ENCODE assay signal across 16 mouse cellular contexts in genomic region chr2:105336314-105337027, GRCm38 (mm10).
A peak's percentile ranks its signal among the peaks of the same experiment; 100 is the strongest.
DNase-seq lines count a peak whose midpoint lies in the region; ATAC-seq lines count a peak whose summit lies in the region.
"Had no signal": no experiment of that assay in that cellular context is flagged by ENCODE, and none has a peak within 500 bp of the region (broad histone marks: within the 10 kb centered on the region; RNA-seq: fewer than 3 reads in every experiment).

No protein-coding gene starts in this region.

- ATAC-seq in midbrain, embryonic 11.5 days (ENCODE audit: low FRiP score): no peak
- ATAC-seq in midbrain, embryonic 16.5 days: no peak
- ATAC-seq: inflammation-experienced regulatory T-cells, adult 6 months had no signal

- no peak overlapping the region for H3K9ac ChIP-seq in midbrain, embryonic 11.5 days (ENCODE audit: low read length)
- no peak overlapping the region for H3K9ac ChIP-seq in midbrain, embryonic 16.5 days (ENCODE audit: low read depth, low read length)
- H3K9ac ChIP-seq: heart, embryonic 13.5 days had no signal

- H3K36me3 ChIP-seq in midbrain, embryonic 11.5 days (ENCODE audit: control insufficient read depth, insufficient read depth, low read length): no peaks in the 10 kb centered on the region
- no peaks in the 10 kb centered on the region for H3K36me3 ChIP-seq in midbrain, embryonic 16.5 days (ENCODE audit: control insufficient read depth, insufficient read depth, low read length)
- H3K36me3 ChIP-seq: heart, embryonic 13.5 days had no signal

- no peak overlapping the region for H3K4me3 ChIP-seq in midbrain, embryonic 11.5 days (ENCODE audit: low read depth, low read length)
- H3K4me3 ChIP-seq in midbrain, embryonic 16.5 days (ENCODE audit: low read depth, low read length): no peak overlapping the region
- H3K4me3 ChIP-seq: erythroblast, embryonic 14.5 days; heart, embryonic 13.5 days had no signal

- H3K27ac ChIP-seq in midbrain, embryonic 11.5 days (ENCODE audit: low read depth, low read length): no peak overlapping the region
- no peak overlapping the region for H3K27ac ChIP-seq in midbrain, embryonic 16.5 days (ENCODE audit: low read length)
- H3K27ac ChIP-seq: heart, embryonic 13.5 days had no signal

- 22% methylated on average over 12 of the region's 12 CpGs for WGBS in midbrain, embryonic 11.5 days
- 12% methylated on average over 12 of the region's 12 CpGs for WGBS in midbrain, embryonic 16.5 days

- H3K4me1 ChIP-seq in midbrain, embryonic 11.5 days (ENCODE audit: control insufficient read depth, insufficient read depth, low read length): peaks cover 5% of the 10 kb centered on the region
- H3K4me1 ChIP-seq in midbrain, embryonic 16.5 days (ENCODE audit: control insufficient read depth, insufficient read depth, low read length): peaks cover 11% of the 10 kb centered on the region; the same call in 1 of the 2 replicates

- H3K4me2 ChIP-seq in midbrain, embryonic 11.5 days: no peak overlapping the region
- no peak overlapping the region for H3K4me2 ChIP-seq in midbrain, embryonic 16.5 days (ENCODE audit: low read length)
- H3K4me2 ChIP-seq: heart, embryonic 13.5 days; liver, embryonic 11.5 days had no signal

- no peaks in the 10 kb centered on the region for H3K9me3 ChIP-seq in midbrain, embryonic 11.5 days (ENCODE audit: control insufficient read depth, low read length)
- H3K9me3 ChIP-seq in midbrain, embryonic 16.5 days (replicated peaks; ENCODE audit: control insufficient read depth, low read length, poor library complexity, severe bottlenecking): no peaks in the 10 kb centered on the region
- H3K9me3 ChIP-seq: heart, embryonic 13.5 days had no signal

- no peaks in the 10 kb centered on the region; the same call in 1 of the 2 replicates for H3K27me3 ChIP-seq in midbrain, embryonic 11.5 days (ENCODE audit: control insufficient read depth, insufficient read depth, low read length)
- peaks cover 7% of the 10 kb centered on the region for H3K27me3 ChIP-seq in midbrain, embryonic 16.5 days (ENCODE audit: control insufficient read depth, insufficient read depth, low read depth, low read length)

- peak; percentile 40 for DNase-seq in embryo, embryonic 10 days (ENCODE audit: low spot score)
- no peak for DNase-seq in embryo, embryonic 9.5 days (ENCODE audit: extremely low spot score)
- DNase-seq in midbrain, embryonic 11.5 days (ENCODE audit: low spot score, missing footprints): peak; percentile 87
- peak; percentile 45 for DNase-seq in mesoderm, embryonic 11.5 days (ENCODE audit: low read depth, low spot score)
- DNase-seq in gastrocnemius, postnatal 4 days (ENCODE audit: low spot score in 2 of 2): no peak
- DNase-seq in right cerebral cortex, adult 2 months (ENCODE audit: low spot score in 2 of 2): no peak
- no peak for DNase-seq in lung, postnatal 10 days
- DNase-seq: adrenal gland, adult 8-10 months; cerebellum, adult 2 months; gastrocnemius, postnatal 36 days; right cerebral cortex, postnatal 25 days had no signal

Comparison
In these comparisons a context has a peak if more than half of its experiments do, and no peak if none do; other contexts are left out.
1. DNase-seq: peak in embryo, embryonic 10 days (single experiment), midbrain, embryonic 11.5 days (single experiment) and mesoderm, embryonic 11.5 days (single experiment); none in embryo, embryonic 9.5 days (single experiment), gastrocnemius, postnatal 4 days (0 of 2), right cerebral cortex, adult 2 months (0 of 2) and lung, postnatal 10 days (single experiment).